Mouse (Mus musculus) cerebellum, adult 2 months (tissue): Measurements from ENCODE around the gene B230217C12Rik.

Experiments used
- CTCF ChIP-seq: fragments of 200-500 bp; IDR thresholded peaks from 2 replicates; pipeline ENCODE4 v1.5.1; 2011; ENCODE audit warnings: low read depth, mild to moderate bottlenecking, control low read depth, low read length, moderate library complexity, borderline replicate concordance; ENCODE audit not compliant: insufficient read depth
- POLR2A ChIP-seq: fragments of 200-500 bp; IDR thresholded peaks from 2 replicates; pipeline ENCODE4 v1.6.1; 2011; ENCODE audit warnings: low read length, control low read depth, borderline replicate concordance; ENCODE audit not compliant: insufficient read depth

DNA sequence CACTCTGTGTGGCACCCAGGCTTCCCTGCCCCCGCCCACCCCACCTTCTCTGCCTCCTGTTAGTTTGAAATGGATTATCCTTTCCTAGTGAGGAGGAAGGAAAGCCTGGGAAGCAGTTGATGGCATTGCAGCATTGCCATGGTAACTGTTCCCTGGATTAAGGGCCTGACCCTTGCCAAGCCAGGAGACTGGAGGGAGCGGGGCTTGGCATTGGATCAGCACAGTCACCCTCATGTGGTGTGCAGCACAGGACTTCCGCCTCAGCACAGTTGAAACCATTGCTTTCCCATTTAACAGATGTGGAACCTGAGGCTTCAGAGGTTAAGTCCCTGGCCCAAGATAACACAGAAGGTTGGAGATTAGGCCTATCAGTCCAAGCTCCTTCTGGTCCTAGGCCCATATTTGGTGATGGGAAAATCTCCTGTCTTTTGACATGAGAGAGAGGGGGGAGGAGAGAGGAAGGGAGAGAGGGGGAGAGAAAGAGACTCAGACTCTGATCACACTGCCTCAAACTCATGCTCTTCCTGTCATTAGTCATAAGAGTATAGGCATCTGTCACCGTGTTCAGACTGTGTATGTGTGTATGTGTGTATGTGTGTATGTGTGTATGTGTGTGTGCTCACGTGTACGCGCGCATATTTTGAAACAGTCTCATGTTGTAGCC, 19.0 kb upstream of the B230217C12Rik start:
- no peak for TF ChIP-seq POLR2A
- no peak for TF ChIP-seq CTCF
